Mouse (Mus musculus): ENCODE measurements at regions not wholly inside any gene's neighbourhood (a gene's known extent, or its start where the extent isn't known, plus 50 kb on each side); places are given as distances from the start of the nearest gene placed in this dataset.

DNA sequence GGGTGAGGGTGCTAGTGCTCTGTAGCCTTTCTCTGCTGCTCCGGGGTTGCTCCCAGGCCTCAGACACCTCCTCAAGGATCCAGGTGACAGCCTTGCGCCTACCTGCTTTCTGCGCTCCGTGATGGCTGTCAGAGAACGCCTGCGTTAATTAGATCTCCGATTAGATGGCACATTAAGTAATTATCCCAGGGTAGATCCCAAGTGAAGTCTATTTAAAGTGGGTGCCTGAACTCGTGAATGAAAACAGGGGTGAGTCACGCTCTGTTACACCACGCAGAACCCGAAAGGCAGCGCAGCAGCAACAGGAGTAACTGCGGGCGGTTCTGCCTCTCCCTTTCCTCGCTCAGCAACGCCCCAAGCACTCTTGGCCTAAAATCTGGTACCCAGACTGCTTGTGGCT is 108.2 kb upstream of the Gm14444 start:
- ATAC-seq (ENCODE audit: low FRiP score) (no peak), DNase-seq (ENCODE audit: low spot score) (no peak)
- no peak overlapping the region for H3K9ac ChIP-seq (ENCODE audit: low read depth, low read length)
- WGBS: 88% methylated on average over 16 of the region's 16 CpGs
- no peaks in the 10 kb centered on the region for H3K9me3 ChIP-seq (ENCODE audit: control insufficient read depth, low read length)
- no peak overlapping the region for H3K27ac ChIP-seq (ENCODE audit: low read depth, low read length)
- no peaks in the 10 kb centered on the region for H3K4me1 ChIP-seq (replicated peaks; ENCODE audit: control insufficient read depth, insufficient read depth, low read length)
- no peak overlapping the region for H3K4me2 ChIP-seq (replicated peaks; ENCODE audit: low read depth, low read length)
- no peaks in the 10 kb centered on the region for H3K36me3 ChIP-seq (ENCODE audit: control insufficient read depth, insufficient read depth, low read length)
- no peaks in the 10 kb centered on the region for H3K27me3 ChIP-seq (ENCODE audit: control insufficient read depth, insufficient read depth, low read length)
- H3K4me3 ChIP-seq (ENCODE audit: low read depth, low read length): no peak overlapping the region

DNA sequence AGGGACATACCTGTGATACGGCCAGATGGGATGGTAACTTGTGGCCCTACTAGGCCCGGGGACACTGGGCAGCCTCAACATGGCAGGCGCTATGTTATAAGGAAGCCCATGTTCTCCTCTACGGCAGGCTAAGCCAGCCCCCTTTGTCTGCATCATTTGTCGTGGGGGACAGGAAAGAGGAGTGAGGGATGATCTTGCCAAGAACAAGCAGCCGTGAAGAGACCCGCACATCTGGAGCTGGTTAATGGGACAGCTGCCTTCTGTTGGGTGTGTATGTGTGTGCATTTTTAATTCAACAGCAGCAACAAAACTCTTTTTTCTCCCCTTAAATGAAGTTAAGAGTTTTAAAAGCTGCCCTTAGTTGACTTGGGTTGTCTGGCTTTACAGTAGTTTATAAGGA is 106.4 kb upstream of the Gm14444 start:
- H3K36me3 ChIP-seq (ENCODE audit: control insufficient read depth, insufficient read depth, low read length): no peaks in the 10 kb centered on the region
- ATAC-seq (ENCODE audit: low FRiP score) (no peak), DNase-seq (ENCODE audit: low spot score) (no peak)
- H3K4me2 ChIP-seq (replicated peaks; ENCODE audit: low read depth, low read length): no peak overlapping the region
- no peaks in the 10 kb centered on the region for H3K9me3 ChIP-seq (ENCODE audit: control insufficient read depth, low read length)
- no peak overlapping the region for H3K4me3 ChIP-seq (ENCODE audit: low read depth, low read length)
- H3K27ac ChIP-seq (ENCODE audit: low read depth, low read length): no peak overlapping the region
- H3K27me3 ChIP-seq (ENCODE audit: control insufficient read depth, insufficient read depth, low read length): no peaks in the 10 kb centered on the region
- no peak overlapping the region for H3K9ac ChIP-seq (ENCODE audit: low read depth, low read length)
- H3K4me1 ChIP-seq (replicated peaks; ENCODE audit: control insufficient read depth, insufficient read depth, low read length): no peaks in the 10 kb centered on the region
- WGBS: 73% methylated on average over 7 of the region's 7 CpGs

- no peaks in the 10 kb centered on the region for H3K9me3 ChIP-seq (ENCODE audit: control insufficient read depth, low read length)
- 36% methylated on average over 6 of the region's 6 CpGs for WGBS
- no peak overlapping the region for H3K4me3 ChIP-seq (ENCODE audit: low read depth, low read length)
- H3K9ac ChIP-seq (ENCODE audit: low read depth, low read length): no peak overlapping the region
- H3K36me3 ChIP-seq (ENCODE audit: control insufficient read depth, insufficient read depth, low read length): no peaks in the 10 kb centered on the region
- no peak overlapping the region for H3K27ac ChIP-seq (ENCODE audit: low read depth, low read length)
- no peaks in the 10 kb centered on the region for H3K4me1 ChIP-seq (replicated peaks; ENCODE audit: control insufficient read depth, insufficient read depth, low read length)
- no peaks in the 10 kb centered on the region for H3K27me3 ChIP-seq (ENCODE audit: control insufficient read depth, insufficient read depth, low read length)
- ATAC-seq (ENCODE audit: low FRiP score) (peak; percentile 84), DNase-seq (ENCODE audit: low spot score) (peak; percentile 84)
- H3K4me2 ChIP-seq (replicated peaks; ENCODE audit: low read depth, low read length): no peak overlapping the region
Observed at GRCm38 (mm10) chr2:174905865-174906639, 104.0 kb upstream of the Gm14444 start.

- Histone ChIP-seq H3K4me2 (replicated peaks; ENCODE audit: low read depth, low read length) (peak overlapping the region; percentile 29; the same call in 1 of the 2 replicates), H3K4me1 (replicated peaks; ENCODE audit: control insufficient read depth, insufficient read depth, low read length) (peaks cover 4% of the 10 kb centered on the region; the same call in 1 of the 2 replicates), H3K36me3 (ENCODE audit: control insufficient read depth, insufficient read depth, low read length) (no peaks in the 10 kb centered on the region), H3K27ac (ENCODE audit: low read depth, low read length) (peak overlapping the region; percentile 95), H3K4me3 (ENCODE audit: low read depth, low read length) (no peak overlapping the region), H3K9ac (ENCODE audit: low read depth, low read length) (peak overlapping the region; percentile 37; the same call in 1 of the 2 replicates), H3K9me3 (ENCODE audit: control insufficient read depth, low read length) (no peaks in the 10 kb centered on the region), H3K27me3 (ENCODE audit: control insufficient read depth, insufficient read depth, low read length) (no peaks in the 10 kb centered on the region)
- peak; percentile 96 for ATAC-seq (ENCODE audit: low FRiP score)
- peak; percentile 86 for DNase-seq (ENCODE audit: low spot score)
- WGBS: 11% methylated on average over 10 of the region's 10 CpGs
Observed at GRCm38 (mm10) chr2:174917146-174917905, 92.7 kb upstream of the Gm14444 start.

DNA sequence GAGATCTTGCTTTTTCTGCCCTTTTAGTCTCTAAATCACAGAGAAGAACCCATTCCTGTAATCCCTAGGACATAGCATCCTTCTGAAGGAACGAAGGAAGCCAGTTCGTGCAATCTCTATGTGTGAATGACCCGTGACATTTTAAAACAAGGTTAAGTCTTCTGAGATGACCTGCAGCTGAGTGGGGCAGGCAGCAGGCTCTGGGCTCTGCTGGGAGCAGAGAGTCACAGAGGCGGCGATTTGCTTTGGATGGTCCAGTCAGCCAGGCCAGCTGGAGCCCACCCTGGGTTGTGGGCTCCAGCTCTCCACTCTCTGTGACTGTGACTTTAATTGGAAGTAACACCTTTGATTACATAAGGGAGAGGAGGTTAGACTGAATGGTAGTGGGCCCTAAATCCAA is 92.1 kb upstream of the Gm14444 start:
- Histone ChIP-seq H3K27ac (ENCODE audit: low read depth, low read length) (peak overlapping the region; percentile 95), H3K27me3 (ENCODE audit: control insufficient read depth, insufficient read depth, low read length) (no peaks in the 10 kb centered on the region), H3K4me1 (replicated peaks; ENCODE audit: control insufficient read depth, insufficient read depth, low read length) (peaks cover 4% of the 10 kb centered on the region; the same call in 1 of the 2 replicates), H3K36me3 (ENCODE audit: control insufficient read depth, insufficient read depth, low read length) (no peaks in the 10 kb centered on the region), H3K4me3 (ENCODE audit: low read depth, low read length) (no peak overlapping the region), H3K9me3 (ENCODE audit: control insufficient read depth, low read length) (no peaks in the 10 kb centered on the region), H3K4me2 (replicated peaks; ENCODE audit: low read depth, low read length) (peak overlapping the region; percentile 23), H3K9ac (ENCODE audit: low read depth, low read length) (peak overlapping the region; percentile 60)
- WGBS: 8% methylated on average over 5 of the region's 5 CpGs
- peak; percentile 81 for ATAC-seq (ENCODE audit: low FRiP score)
- DNase-seq (ENCODE audit: low spot score): peak; percentile 65

DNA sequence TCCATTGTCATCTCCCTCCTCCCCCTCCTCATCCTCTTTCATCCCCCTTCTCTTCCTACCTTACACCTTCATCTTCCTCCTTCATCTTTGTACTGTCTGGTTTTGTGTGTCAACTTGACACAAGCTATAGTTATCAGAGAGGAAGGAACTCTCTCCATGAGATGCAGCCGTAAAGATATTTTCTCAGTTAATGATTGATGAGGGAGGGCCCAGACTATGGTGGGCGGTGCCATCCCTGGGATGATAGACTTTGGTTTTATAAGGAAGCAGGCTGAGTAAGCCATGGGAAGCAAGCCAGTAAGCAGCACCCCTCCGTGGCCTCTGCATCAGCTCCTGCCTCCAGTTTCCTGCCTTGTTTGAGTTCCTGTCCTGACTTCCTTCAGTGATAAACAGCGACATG is 87.8 kb upstream of the Gm14444 start:
- no peaks in the 10 kb centered on the region for H3K36me3 ChIP-seq (ENCODE audit: control insufficient read depth, insufficient read depth, low read length)
- no peaks in the 10 kb centered on the region for H3K27me3 ChIP-seq (ENCODE audit: control insufficient read depth, insufficient read depth, low read length)
- H3K9me3 ChIP-seq (ENCODE audit: control insufficient read depth, low read length): no peaks in the 10 kb centered on the region
- peaks cover 4% of the 10 kb centered on the region; the same call in 1 of the 2 replicates for H3K4me1 ChIP-seq (replicated peaks; ENCODE audit: control insufficient read depth, insufficient read depth, low read length)
- ATAC-seq (ENCODE audit: low FRiP score): no peak
- no peak overlapping the region for H3K4me3 ChIP-seq (ENCODE audit: low read depth, low read length)
- H3K9ac ChIP-seq (ENCODE audit: low read depth, low read length): no peak overlapping the region
- DNase-seq (ENCODE audit: low spot score): no peak
- no peak overlapping the region for H3K27ac ChIP-seq (ENCODE audit: low read depth, low read length)
- WGBS: 84% methylated on average over 4 of the region's 4 CpGs
- H3K4me2 ChIP-seq (replicated peaks; ENCODE audit: low read depth, low read length): no peak overlapping the region

DNA sequence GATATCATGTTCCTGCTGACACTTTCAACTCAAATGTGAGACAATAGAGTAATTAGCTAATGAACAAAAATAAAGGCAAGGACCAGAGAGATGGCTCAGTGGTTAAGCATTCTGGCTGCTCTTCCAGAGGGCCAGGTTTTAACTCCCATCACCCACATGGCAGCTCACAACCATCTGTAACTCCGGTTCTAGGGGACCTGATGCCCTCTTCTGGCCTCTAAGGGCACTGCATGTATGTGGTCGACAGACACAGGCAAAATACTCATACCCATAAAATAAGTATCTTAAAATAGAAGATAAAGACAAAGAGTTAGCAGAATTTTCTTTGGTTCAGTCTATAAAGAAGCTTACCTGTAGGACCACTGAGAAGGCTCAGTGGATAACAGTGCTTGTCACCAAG is 80.3 kb upstream of the Gm14444 start:
- 68% methylated on average over 2 of the region's 2 CpGs for WGBS
- no peak overlapping the region for H3K9ac ChIP-seq (ENCODE audit: low read depth, low read length)
- H3K27me3 ChIP-seq (ENCODE audit: control insufficient read depth, insufficient read depth, low read length): no peaks in the 10 kb centered on the region
- DNase-seq (ENCODE audit: low spot score) (no peak), ATAC-seq (ENCODE audit: low FRiP score) (no peak)
- H3K4me1 ChIP-seq (replicated peaks; ENCODE audit: control insufficient read depth, insufficient read depth, low read length): no peaks in the 10 kb centered on the region
- no peak overlapping the region for H3K27ac ChIP-seq (ENCODE audit: low read depth, low read length)
- H3K9me3 ChIP-seq (ENCODE audit: control insufficient read depth, low read length): no peaks in the 10 kb centered on the region
- H3K4me3 ChIP-seq (ENCODE audit: low read depth, low read length): no peak overlapping the region
- no peak overlapping the region for H3K4me2 ChIP-seq (replicated peaks; ENCODE audit: low read depth, low read length)
- no peaks in the 10 kb centered on the region for H3K36me3 ChIP-seq (ENCODE audit: control insufficient read depth, insufficient read depth, low read length)

DNA sequence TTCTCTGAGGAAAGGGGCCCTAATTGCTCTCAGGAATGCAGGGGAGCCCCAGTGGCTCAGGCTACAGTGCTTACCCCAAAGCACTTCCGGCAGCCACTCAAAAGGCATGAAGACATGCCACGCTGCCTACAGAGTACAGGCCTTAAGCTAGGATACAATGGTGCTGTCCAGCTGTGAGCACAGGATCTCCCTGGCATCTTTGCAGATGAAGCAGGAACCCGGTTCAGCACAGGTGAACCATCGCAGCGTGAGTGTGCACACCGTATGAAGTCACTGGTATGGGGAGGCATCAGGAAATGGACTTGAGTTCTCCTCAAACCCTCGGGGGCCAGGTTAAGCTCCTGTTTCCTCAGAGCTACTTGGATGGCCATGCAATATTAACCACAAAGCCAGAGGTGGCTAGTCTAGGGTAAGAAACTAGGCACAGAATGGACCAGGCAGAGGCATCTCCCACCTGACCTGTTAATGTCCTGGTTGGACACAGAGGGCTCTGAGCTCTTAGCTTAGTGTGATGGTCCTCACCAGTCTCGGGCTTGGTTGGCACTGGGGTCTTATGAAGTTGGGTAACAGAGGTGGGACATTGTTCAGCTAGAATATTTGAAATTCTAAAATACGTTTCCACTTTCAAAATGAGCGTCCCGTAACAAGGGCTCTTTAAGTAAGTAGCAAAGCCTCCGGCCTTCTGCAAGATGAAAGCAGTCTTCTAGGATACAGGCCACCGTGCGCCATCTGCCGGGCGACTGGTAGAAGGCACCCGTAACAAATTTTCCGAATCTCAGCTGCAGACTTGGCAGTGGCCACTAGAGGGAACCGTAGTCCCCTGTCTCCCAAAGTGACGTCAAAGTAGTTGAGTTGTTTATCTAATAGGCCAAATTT is 77.7 kb upstream of the Gm14444 start:
- WGBS: 38% methylated on average over 20 of the region's 20 CpGs
- Histone ChIP-seq H3K4me3 (ENCODE audit: low read depth, low read length) (no peak overlapping the region), H3K9me3 (ENCODE audit: control insufficient read depth, low read length) (no peaks in the 10 kb centered on the region), H3K9ac (ENCODE audit: low read depth, low read length) (no peak overlapping the region), H3K27me3 (ENCODE audit: control insufficient read depth, insufficient read depth, low read length) (no peaks in the 10 kb centered on the region), H3K4me2 (replicated peaks; ENCODE audit: low read depth, low read length) (no peak overlapping the region), H3K27ac (ENCODE audit: low read depth, low read length) (no peak overlapping the region), H3K4me1 (replicated peaks; ENCODE audit: control insufficient read depth, insufficient read depth, low read length) (no peaks in the 10 kb centered on the region), H3K36me3 (ENCODE audit: control insufficient read depth, insufficient read depth, low read length) (no peaks in the 10 kb centered on the region)
- ATAC-seq (ENCODE audit: low FRiP score) (peak; percentile 74), DNase-seq (ENCODE audit: low spot score) (peak; percentile 91)

Data from hindbrain, embryonic 11.5 days (tissue).